Mouse (Mus musculus) brain, adult 10 weeks (tissue): ENCODE measurements around the gene Gkap1. TPM values are rescaled to one million over a fixed set of nuclear protein-coding genes. Genes with fewer than 3 reads are reported as not detected.

Experiments
- polyA plus RNA-seq: library from polyadenylated mRNA; stranded (reverse); fragments of 350-450 nt; fragmentation: Illumina TruSeq; extraction: RNeasy Lipid Tissue Mini Kit (QIAGEN cat#74804); gene quantifications from one replicate; pipeline ENCODE4 v1.2.3, GENCODE M21; 2015; ENCODE audit warnings: low read depth, low replicate concordance

Gene Gkap1
- polyA plus RNA-seq = 30.4 TPM

DNA sequence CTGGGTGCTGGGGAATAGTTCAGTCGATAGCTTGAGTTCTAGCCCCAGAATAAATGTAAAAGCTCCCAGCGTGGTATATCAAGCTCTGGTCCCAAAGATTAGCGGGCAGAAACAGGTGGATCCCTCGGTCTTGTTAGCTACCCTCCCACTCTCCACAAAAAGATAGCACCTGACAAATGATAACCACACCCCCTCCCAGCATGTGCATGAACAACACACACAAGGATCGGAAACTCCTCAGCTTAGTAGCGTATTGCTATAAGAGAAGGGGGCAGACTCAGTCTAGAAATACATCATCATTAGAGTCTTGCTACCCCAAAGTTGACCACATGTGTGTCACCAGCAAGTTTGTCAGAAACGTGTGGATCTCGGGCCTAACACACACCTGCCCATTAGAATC lies at the start of gene Gkap1:
TSS of gene Gkap1 (minus strand) at position 101 of the 400 bp plus-strand sequence.

GRCm38 (mm10) chr13:58215592-58216341 lies 59.7 kb downstream of the Gkap1 start, which contains the start of gene Ubqln1:
TSS of gene Ubqln1 (minus strand) at chr13:58215653.

Other genes starting within 250 kb of the Gkap1 start
- 17.8 TPM for gene Klhl3, start 162.1 kb downstream of the Gkap1 start, polyA plus RNA-seq
- gene Hnrnpa0, start 147.1 kb downstream of the Gkap1 start, polyA plus RNA-seq = 67.2 TPM
- 34.8 TPM for gene Idnk, start 118.0 kb downstream of the Gkap1 start, polyA plus RNA-seq
- gene Ubqln1, start 60.0 kb downstream of the Gkap1 start, polyA plus RNA-seq = 135 TPM
- gene Kif27, start 83.4 kb upstream of the Gkap1 start, polyA plus RNA-seq = 2.1 TPM
- gene 2210016F16Rik, start 109.5 kb upstream of the Gkap1 start, polyA plus RNA-seq = 6.0 TPM
- 17.2 TPM for gene Rmi1, start 126.5 kb upstream of the Gkap1 start, polyA plus RNA-seq
- gene Hnrnpk, start 127.6 kb upstream of the Gkap1 start, polyA plus RNA-seq = 485 TPM